Mouse (Mus musculus): ENCODE measurements around the gene Dok1. TPM values are rescaled to one million over a fixed set of nuclear protein-coding genes. Genes with fewer than 3 reads are reported as not detected.

Dok1 gene
- total RNA-seq, 2 experiments from 2014 or later: 25.0 to 46.1 TPM

GRCm38 (mm10) chr6:82996740-82997315 lies 36.4 kb downstream of the Dok1 start:
- ATAC-seq (replicated peaks; ENCODE audit: low FRiP score, low TSS enrichment, poor library complexity, severe bottlenecking): peak; percentile 99

- no peak for ATAC-seq (replicated peaks; ENCODE audit: low FRiP score, low TSS enrichment, poor library complexity, severe bottlenecking)
These were observed 38.9 kb downstream of the Dok1 start for GRCm38 (mm10) chr6:82994372-82994771.

- no peak for ATAC-seq (replicated peaks; ENCODE audit: low FRiP score, low TSS enrichment, poor library complexity, severe bottlenecking)
These were observed 39.6 kb downstream of the Dok1 start for GRCm38 (mm10) chr6:82993696-82994095.

- ATAC-seq (replicated peaks; ENCODE audit: low FRiP score, low TSS enrichment, poor library complexity, severe bottlenecking): no peak
These were observed 45.8 kb downstream of the Dok1 start for GRCm38 (mm10) chr6:82987411-82987971.

Other genes starting within 250 kb of the Dok1 start
- not detected in 2 replicates for gene Sema4f, start 93.7 kb downstream of the Dok1 start, total RNA-seq (2014; fragmentation: Nextera tagmentation)
- not detected in 2 replicates for gene Sema4f, start 93.7 kb downstream of the Dok1 start, total RNA-seq (2017)
- 11.4 and 16.2 TPM in 2 replicates for gene M1ap, start 86.6 kb downstream of the Dok1 start, total RNA-seq (2014; fragmentation: Nextera tagmentation)
- 7.5 and 10.2 TPM in 2 replicates for gene M1ap, start 86.6 kb downstream of the Dok1 start, total RNA-seq (2017)
- 0.67 and 8.2 TPM in 2 replicates for gene Loxl3, start 702 bp upstream of the Dok1 start, total RNA-seq (2014; fragmentation: Nextera tagmentation)
- gene Loxl3, start 702 bp upstream of the Dok1 start, total RNA-seq (2017): 0.61 and 0.88 TPM in 2 replicates
- gene Aup1, start 21.1 kb upstream of the Dok1 start, total RNA-seq (2014; fragmentation: Nextera tagmentation): 246 and 368 TPM in 2 replicates
- gene Aup1, start 21.1 kb upstream of the Dok1 start, total RNA-seq (2017): 115 and 128 TPM in 2 replicates
- 225 and 296 TPM in 2 replicates for gene Htra2, start 21.8 kb upstream of the Dok1 start, total RNA-seq (2014; fragmentation: Nextera tagmentation)
- gene Htra2, start 21.8 kb upstream of the Dok1 start, total RNA-seq (2017): 97.5 and 128 TPM in 2 replicates
- 6.0 and 7.9 TPM in 2 replicates for gene Dqx1, start 24.4 kb upstream of the Dok1 start, total RNA-seq (2014; fragmentation: Nextera tagmentation)
- 0.56 and 1.0 TPM in 2 replicates for gene Dqx1, start 24.4 kb upstream of the Dok1 start, total RNA-seq (2017)
- not detected in 2 replicates for gene Tlx2, start 36.8 kb upstream of the Dok1 start, total RNA-seq (2014; fragmentation: Nextera tagmentation)
- gene Tlx2, start 36.8 kb upstream of the Dok1 start, total RNA-seq (2017): not detected in 2 replicates
- 25.1 and 27.3 TPM in 2 replicates for gene Pcgf1, start 44.4 kb upstream of the Dok1 start, total RNA-seq (2014; fragmentation: Nextera tagmentation)
- gene Pcgf1, start 44.4 kb upstream of the Dok1 start, total RNA-seq (2017): 7.2 and 12.7 TPM in 2 replicates
- gene Lbx2, start 52.9 kb upstream of the Dok1 start, total RNA-seq (2014; fragmentation: Nextera tagmentation): not detected in 2 replicates
- not detected in 2 replicates for gene Lbx2, start 52.9 kb upstream of the Dok1 start, total RNA-seq (2017)
- 11.3 and 11.7 TPM in 2 replicates for gene Ccdc142, start 68.1 kb upstream of the Dok1 start, total RNA-seq (2014; fragmentation: Nextera tagmentation)
- gene Ccdc142, start 68.1 kb upstream of the Dok1 start, total RNA-seq (2017): 0.38 and 13.3 TPM in 2 replicates
- 7.7 and 8.3 TPM in 2 replicates for gene Gm42688, start 68.1 kb upstream of the Dok1 start, total RNA-seq (2014; fragmentation: Nextera tagmentation)
- 3.0 and 5.4 TPM in 2 replicates for gene Gm42688, start 68.1 kb upstream of the Dok1 start, total RNA-seq (2017)
- 50.1 and 97.7 TPM in 2 replicates for gene Mrpl53, start 75.6 kb upstream of the Dok1 start, total RNA-seq (2014; fragmentation: Nextera tagmentation)
- 37.2 and 37.5 TPM in 2 replicates for gene Mrpl53, start 75.6 kb upstream of the Dok1 start, total RNA-seq (2017)
- gene Mogs, start 82.0 kb upstream of the Dok1 start, total RNA-seq (2014; fragmentation: Nextera tagmentation): 76.2 and 97.3 TPM in 2 replicates
- 88.3 and 127 TPM in 2 replicates for gene Mogs, start 82.0 kb upstream of the Dok1 start, total RNA-seq (2017)
- 29.1 and 56.6 TPM in 2 replicates for gene Wbp1, start 88.1 kb upstream of the Dok1 start, total RNA-seq (2014; fragmentation: Nextera tagmentation)
- gene Wbp1, start 88.1 kb upstream of the Dok1 start, total RNA-seq (2017): 61.5 and 75.1 TPM in 2 replicates
- 11.2 and 20.1 TPM in 2 replicates for gene Ino80b, start 92.0 kb upstream of the Dok1 start, total RNA-seq (2014; fragmentation: Nextera tagmentation)
- 28.8 and 32.8 TPM in 2 replicates for gene Ino80b, start 92.0 kb upstream of the Dok1 start, total RNA-seq (2017)
- 0.49 TPM in 1 of 2 replicates, not detected in the other for gene Rtkn, start 102.0 kb upstream of the Dok1 start, total RNA-seq (2014; fragmentation: Nextera tagmentation)
- 0.42 TPM in 1 of 2 replicates, not detected in the other for gene Rtkn, start 102.0 kb upstream of the Dok1 start, total RNA-seq (2017)
- 4.5 TPM in 1 of 2 replicates, not detected in the other for gene Wdr54, start 122.9 kb upstream of the Dok1 start, total RNA-seq (2014; fragmentation: Nextera tagmentation)
- gene Wdr54, start 122.9 kb upstream of the Dok1 start, total RNA-seq (2017): not detected in 2 replicates
- gene 1700003E16Rik, start 122.9 kb upstream of the Dok1 start, total RNA-seq (2014; fragmentation: Nextera tagmentation): 0.52 TPM in 1 of 2 replicates, not detected in the other
- gene 1700003E16Rik, start 122.9 kb upstream of the Dok1 start, total RNA-seq (2017): not detected in 2 replicates
- 45.8 and 68.1 TPM in 2 replicates for gene Dctn1, start 132.4 kb upstream of the Dok1 start, total RNA-seq (2014; fragmentation: Nextera tagmentation)
- gene Dctn1, start 132.4 kb upstream of the Dok1 start, total RNA-seq (2017): 30.5 and 42.4 TPM in 2 replicates
- not detected in 2 replicates for gene Slc4a5, start 186.4 kb upstream of the Dok1 start, total RNA-seq (2014; fragmentation: Nextera tagmentation)
- 0.91 TPM in 1 of 2 replicates, not detected in the other for gene Slc4a5, start 186.4 kb upstream of the Dok1 start, total RNA-seq (2017)